Mouse (Mus musculus) E14TG2a.4 (cell line): ENCODE results near the gene Cab39.

Experiments used
- H3K27me3 ChIP-seq: 2 replicates; pipeline ENCODE4 v1.6.1; 2014; ENCODE audit warnings: low read length, control low read depth; ENCODE audit not compliant: insufficient read depth
- H3K36me3 ChIP-seq: 2 replicates; pipeline ENCODE4 v1.6.1; 2014; ENCODE audit warnings: low read length, control low read depth; ENCODE audit not compliant: insufficient read depth
- H3K4me1 ChIP-seq: replicated peaks from 2 replicates; pipeline ENCODE4 v1.6.1; 2014; ENCODE audit warnings: low read depth, low read length, control low read depth
- H3K4me3 ChIP-seq: replicated peaks from 2 replicates; pipeline ENCODE4 v1.5.1; 2014; ENCODE audit warnings: mild to moderate bottlenecking, low read length
- H3K9me3 ChIP-seq: 2 replicates; pipeline ENCODE4 v1.6.1; 2014; ENCODE audit warnings: low read length, control low read depth
- CTCF ChIP-seq: conservative IDR thresholded peaks from 2 replicates; pipeline ENCODE4 v1.5.1; 2014; ENCODE audit warnings: low read length
- NANOG ChIP-seq: IDR thresholded peaks from 2 replicates; pipeline ENCODE4 v1.6.1; 2014; ENCODE audit warnings: borderline replicate concordance, low read length, mixed read lengths
- POU5F1 ChIP-seq: IDR thresholded peaks from 2 replicates; pipeline ENCODE4 v1.6.1; 2014; ENCODE audit warnings: low read length, borderline replicate concordance

Gene Cab39

DNA sequence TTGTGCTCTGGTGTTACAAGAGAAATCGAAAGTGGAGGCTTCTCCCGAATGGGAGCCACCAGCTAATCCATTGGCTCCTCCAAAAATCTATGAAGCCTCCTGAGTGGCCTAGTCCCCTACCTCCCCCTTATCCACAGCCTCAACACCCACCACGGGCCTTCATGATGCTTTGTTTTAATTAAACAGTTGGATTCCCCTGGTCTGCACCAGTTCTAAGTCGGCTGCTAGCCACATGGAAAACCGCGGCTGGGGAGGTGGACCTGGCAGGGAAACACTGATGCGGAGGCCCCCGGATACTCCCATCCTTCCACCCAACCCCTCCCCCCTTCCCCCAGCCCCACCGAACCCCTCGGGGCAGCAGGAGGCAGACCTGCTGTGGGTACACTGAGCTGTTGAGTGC lies 71.1 kb downstream of the Cab39 start:
- Histone ChIP-seq H3K4me3 (no peak overlapping the region), H3K4me1 (no peaks in the 10 kb centered on the region), H3K27me3 (no peaks in the 10 kb centered on the region), H3K36me3 (no peaks in the 10 kb centered on the region), H3K9me3 (peaks cover 84% of the 10 kb centered on the region)
- TF ChIP-seq NANOG = no peak
- no peak for TF ChIP-seq CTCF
- no peak for TF ChIP-seq POU5F1

DNA sequence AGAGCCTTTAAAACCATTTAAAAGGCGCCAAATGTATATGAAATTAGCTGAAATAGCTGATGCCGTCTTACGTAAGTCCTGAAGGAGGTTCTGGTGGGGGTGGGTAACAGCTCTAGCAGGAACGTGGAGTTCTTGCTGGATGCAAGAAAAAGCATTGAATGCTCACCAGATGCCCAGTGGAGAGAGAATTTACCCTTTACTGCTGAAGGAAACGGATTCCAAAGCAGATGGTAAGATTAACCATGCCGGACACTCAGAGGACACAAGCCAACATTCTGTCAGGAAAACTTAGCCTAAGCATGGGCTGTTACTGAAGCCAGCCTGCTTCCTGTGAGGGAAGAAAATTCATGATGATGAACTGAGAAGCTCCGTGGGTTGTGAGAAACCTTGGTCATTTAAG lies 76.8 kb downstream of the Cab39 start:
- Histone ChIP-seq H3K4me1 (no peaks in the 10 kb centered on the region), H3K9me3 (peaks cover 100% of the 10 kb centered on the region), H3K36me3 (no peaks in the 10 kb centered on the region), H3K4me3 (no peak overlapping the region), H3K27me3 (no peaks in the 10 kb centered on the region)
- no peak for TF ChIP-seq NANOG
- no peak for TF ChIP-seq POU5F1
- no peak for TF ChIP-seq CTCF

DNA sequence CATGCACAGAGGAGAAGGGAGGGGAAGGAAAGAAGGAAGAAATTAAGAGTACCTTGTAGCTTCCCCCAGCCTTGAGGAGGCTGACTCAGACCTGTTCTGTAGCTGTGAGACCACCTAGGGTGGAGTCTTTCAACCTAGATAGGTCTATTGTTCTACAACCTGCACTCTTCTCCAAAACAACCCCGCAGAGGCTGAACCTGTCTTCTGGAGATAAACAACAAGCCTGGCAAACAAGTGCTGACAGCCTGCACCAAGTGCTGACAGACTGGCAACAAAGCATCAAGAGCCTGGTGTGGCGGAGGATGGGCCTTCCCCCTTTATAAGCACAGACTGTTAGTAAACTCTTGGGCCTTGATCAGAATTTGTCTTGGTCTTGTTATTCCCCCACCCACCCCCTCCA lies 77.3 kb downstream of the Cab39 start:
- peaks cover 100% of the 10 kb centered on the region for H3K9me3 ChIP-seq
- no peaks in the 10 kb centered on the region for H3K27me3 ChIP-seq
- TF ChIP-seq CTCF (no peak), NANOG (no peak), POU5F1 (no peak)
- H3K36me3 ChIP-seq = no peaks in the 10 kb centered on the region
- H3K4me3 ChIP-seq = no peak overlapping the region
- no peaks in the 10 kb centered on the region for H3K4me1 ChIP-seq

DNA sequence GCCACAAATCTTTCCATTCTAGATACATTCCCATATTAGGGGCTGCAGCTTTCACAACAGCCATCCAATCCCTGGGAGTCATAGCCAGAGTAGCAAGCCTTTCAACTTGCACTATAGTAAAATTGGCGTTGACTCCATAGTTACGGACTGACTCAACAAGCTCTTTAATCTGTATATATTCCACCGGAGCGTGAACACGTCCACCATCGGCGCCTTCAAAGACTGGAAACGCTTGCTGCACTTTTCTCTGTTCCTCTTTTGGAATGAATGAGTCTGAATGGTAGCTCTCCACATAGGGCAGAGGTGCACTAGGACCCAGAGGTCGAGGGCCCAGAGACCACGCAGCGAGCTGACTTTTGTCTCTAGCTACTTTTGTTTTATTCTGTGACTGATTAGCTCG lies 88.8 kb downstream of the Cab39 start:
- Histone ChIP-seq H3K36me3 (no peaks in the 10 kb centered on the region), H3K4me3 (no peak overlapping the region), H3K4me1 (no peaks in the 10 kb centered on the region), H3K27me3 (no peaks in the 10 kb centered on the region), H3K9me3 (peaks cover 80% of the 10 kb centered on the region)
- TF ChIP-seq CTCF (no peak), POU5F1 (no peak), NANOG (no peak)

DNA sequence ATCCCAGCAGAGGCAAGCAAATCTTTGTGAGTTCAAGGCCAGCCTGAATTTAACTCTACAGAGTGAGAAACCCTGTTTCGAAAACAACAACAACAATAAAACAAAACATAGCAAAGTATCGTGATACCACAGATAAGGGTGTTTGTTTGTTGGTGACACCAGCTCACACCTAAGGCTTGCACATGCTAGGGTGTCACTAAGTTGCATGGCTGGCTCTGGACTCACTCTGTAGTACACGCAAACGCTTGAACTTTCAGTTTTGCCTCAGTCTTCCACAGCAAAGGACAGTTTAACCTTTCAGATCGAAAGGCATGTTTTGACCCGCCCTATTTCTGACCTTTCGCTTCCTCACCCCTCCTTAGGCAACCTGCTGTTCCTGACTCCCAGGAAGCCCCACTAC lies 94.0 kb downstream of the Cab39 start:
- no peak for TF ChIP-seq NANOG
- TF ChIP-seq POU5F1 = no peak
- no peak for TF ChIP-seq CTCF
- peaks cover 5% of the 10 kb centered on the region for H3K4me1 ChIP-seq
- H3K36me3 ChIP-seq = no peaks in the 10 kb centered on the region
- H3K9me3 ChIP-seq = peaks cover 29% of the 10 kb centered on the region
- no peak overlapping the region for H3K4me3 ChIP-seq
- no peaks in the 10 kb centered on the region for H3K27me3 ChIP-seq

DNA sequence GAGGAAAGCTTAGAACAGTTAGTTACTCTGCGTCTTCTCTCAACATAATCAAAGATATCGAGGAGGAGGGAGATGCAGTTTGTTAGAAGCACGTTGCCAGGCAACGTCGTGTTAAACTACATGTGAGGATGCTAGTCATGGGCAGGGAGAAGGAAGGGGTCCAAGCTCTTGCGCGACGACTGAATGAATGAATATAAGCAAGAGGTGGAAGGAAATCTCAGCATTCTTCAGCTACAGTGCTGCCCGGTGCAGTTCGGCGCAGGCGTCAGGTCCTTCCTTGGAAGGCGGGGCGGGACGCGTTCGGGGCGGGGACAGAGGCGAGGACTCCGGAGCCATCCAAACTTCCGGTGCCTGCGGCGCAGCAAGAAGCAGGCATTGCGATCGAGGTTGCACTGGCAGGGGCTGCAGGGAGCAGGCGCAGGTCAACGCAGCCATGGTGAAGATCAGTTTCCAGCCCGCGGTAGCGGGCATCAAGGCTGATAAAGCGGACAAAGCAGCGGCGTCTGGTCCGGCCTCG lies 101.0 kb downstream of the Cab39 start, which contains the start of gene Itm2c:
Gene Itm2c (plus strand): TSS at position 51 of the 517 bp plus-strand sequence.
- Histone ChIP-seq H3K27me3 (peaks cover 4% of the 10 kb centered on the region; the same call in 1 of the 2 replicates), H3K4me3 (peak within 1 kb of the TSS; percentile 85), H3K36me3 (0 out of 2 replicates have a peak, but pooled peaks cover 4% of the 10 kb centered on the region), H3K4me1 (peaks cover 51% of the 10 kb centered on the region), H3K9me3 (no peaks in the 10 kb centered on the region; the same call in 1 of the 2 replicates)
- no peak for TF ChIP-seq NANOG

DNA sequence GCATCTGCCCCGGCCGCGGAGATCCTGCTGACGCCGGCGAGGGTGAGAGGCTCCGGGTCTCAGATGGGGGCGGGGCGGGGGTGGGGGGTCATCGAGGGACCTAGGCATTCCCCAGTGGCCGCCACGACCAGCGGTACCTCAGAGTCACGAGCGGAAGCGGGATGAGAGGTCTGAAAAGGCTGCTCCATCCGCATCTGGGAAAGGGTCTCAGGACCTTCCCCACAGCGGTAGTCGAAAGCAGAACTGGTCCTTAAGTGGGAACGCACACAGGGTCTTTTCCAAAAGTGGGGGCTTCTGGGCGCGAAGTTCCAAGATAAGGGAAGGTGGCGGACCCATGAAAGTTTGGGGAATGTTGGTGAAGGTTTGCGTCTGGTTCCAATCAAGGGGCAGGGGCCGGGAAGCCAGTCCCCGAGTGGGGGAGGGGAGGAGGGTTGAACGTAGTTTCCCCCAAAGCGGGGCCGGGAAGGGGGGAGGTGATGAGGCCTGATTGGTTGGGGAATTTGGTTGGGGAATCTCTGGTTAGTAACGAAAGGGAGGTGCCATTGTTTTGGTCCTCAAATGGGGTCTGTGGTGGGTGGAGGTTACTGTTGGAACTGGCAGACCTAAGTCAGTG lies 101.6 kb downstream of the Cab39 start:
- H3K4me1 ChIP-seq = peaks cover 56% of the 10 kb centered on the region
- no peak for TF ChIP-seq POU5F1
- TF ChIP-seq NANOG = no peak
- no peak for TF ChIP-seq CTCF
- H3K36me3 ChIP-seq = 0 out of 2 replicates have a peak, but pooled peaks cover 4% of the 10 kb centered on the region
- peaks cover 4% of the 10 kb centered on the region; the same call in 1 of the 2 replicates for H3K27me3 ChIP-seq
- H3K9me3 ChIP-seq = no peaks in the 10 kb centered on the region; the same call in 1 of the 2 replicates
- peak overlapping the region; percentile 85 for H3K4me3 ChIP-seq

DNA sequence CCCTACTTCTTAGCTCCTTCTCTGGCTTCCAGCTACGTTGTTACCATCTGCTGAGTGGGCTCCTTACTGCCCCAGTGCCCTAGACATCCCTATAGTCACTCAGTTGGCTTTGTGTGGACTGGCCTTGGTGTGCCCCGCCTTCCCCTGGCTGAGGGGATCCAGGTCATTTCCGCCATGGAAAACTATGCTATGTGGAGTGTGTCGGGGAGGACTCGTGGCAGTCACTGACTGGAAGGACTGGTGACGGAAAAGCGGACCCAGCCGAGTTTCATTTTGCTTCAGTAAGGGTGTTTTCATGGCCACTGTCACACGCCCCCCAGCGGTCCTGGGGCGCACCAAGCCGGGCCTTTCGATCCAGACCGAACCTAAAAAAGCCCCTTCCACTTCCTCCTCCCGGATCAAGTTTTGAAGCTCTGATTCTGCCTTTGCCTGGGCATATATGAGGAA lies 102.2 kb downstream of the Cab39 start:
- Histone ChIP-seq H3K9me3 (no peaks in the 10 kb centered on the region; the same call in 1 of the 2 replicates), H3K4me1 (peaks cover 57% of the 10 kb centered on the region), H3K36me3 (0 out of 2 replicates have a peak, but pooled peaks cover 4% of the 10 kb centered on the region), H3K4me3 (peak overlapping the region; percentile 85), H3K27me3 (peaks cover 4% of the 10 kb centered on the region; the same call in 1 of the 2 replicates)
- no peak for TF ChIP-seq NANOG
- peak; percentile 32 for TF ChIP-seq CTCF
